11 mouse cellular contexts compared by ENCODE assay signal in the genomic region with DNA sequence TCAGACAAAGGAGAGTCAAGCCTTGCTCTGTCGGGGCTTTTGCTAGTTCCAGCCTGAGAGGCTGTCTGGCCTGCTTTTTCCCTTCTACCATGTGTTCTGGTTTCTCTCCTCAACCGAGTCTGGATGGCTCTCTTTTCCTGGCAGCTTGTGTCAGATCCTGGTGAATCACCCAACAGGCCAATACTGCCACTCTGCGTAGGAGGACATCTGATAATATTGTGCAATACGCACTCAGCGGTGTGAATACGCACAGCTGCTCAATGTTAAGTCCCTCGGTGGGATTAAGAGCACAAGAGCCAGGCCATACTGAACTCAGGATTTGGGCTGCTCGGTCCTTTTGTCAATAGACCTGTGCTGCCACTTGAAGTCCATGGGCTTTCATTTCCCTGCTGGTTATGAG. TPM values are rescaled to one million over a fixed set of nuclear protein-coding genes. Genes with fewer than 3 reads are reported as not detected.
DNase-seq lines count a peak whose midpoint lies in the region; ATAC-seq and TF ChIP-seq lines count a peak whose summit lies in the region.
"Had no signal": no experiment of that assay in that cellular context is flagged by ENCODE, and none has a peak within 500 bp of the region (broad histone marks: within the 10 kb centered on the region; RNA-seq: fewer than 3 reads in every experiment).

No protein-coding gene starts in this region.

- no peak overlapping the region for H3ac ChIP-seq in C2C12 (ENCODE audit: control insufficient read depth, insufficient read length, low read depth)

- no peak for TF ChIP-seq CTCF in forebrain, postnatal 0 days (IDR thresholded peaks at IDR 0.05; ENCODE audit: low read depth)
- TF ChIP-seq CTCF in layer of hippocampus, adult 2 months (conservative IDR thresholded peaks at IDR 0.05) = no peak
- no peak for TF ChIP-seq CTCF in C2C12 (IDR thresholded peaks at IDR 0.05; ENCODE audit: control insufficient read depth, insufficient read depth, insufficient read length)

- peaks cover 25% of the 10 kb centered on the region for H3K4me1 ChIP-seq in forebrain, postnatal 0 days (ENCODE audit: insufficient read depth)
- peaks cover 4% of the 10 kb centered on the region; the same call in 1 of the 2 replicates for H3K4me1 ChIP-seq in forebrain, embryonic 14.5 days (ENCODE audit: control insufficient read depth, insufficient read depth, low read length)

- peak overlapping the region; percentile 15; the same call in 1 of the 2 replicates for H3K27ac ChIP-seq in forebrain, postnatal 0 days (ENCODE audit: low read depth, low read length)
- H3K27ac ChIP-seq in forebrain, embryonic 14.5 days (ENCODE audit: low read depth, low read length) = no peak overlapping the region
- H3K27ac ChIP-seq in layer of hippocampus, adult 2 months = peak overlapping the region; percentile 21
- H3K27ac ChIP-seq: heart, embryonic 15.5 days; limb, embryonic 10.5 days had no signal

- no peaks in the 10 kb centered on the region for H3K79me2 ChIP-seq in C2C12 (ENCODE audit: control insufficient read depth, insufficient read depth)

- H3K36me3 ChIP-seq in forebrain, postnatal 0 days (ENCODE audit: insufficient read depth) = no peaks in the 10 kb centered on the region
- H3K36me3 ChIP-seq in forebrain, embryonic 14.5 days (ENCODE audit: control insufficient read depth, insufficient read depth, low read length) = no peaks in the 10 kb centered on the region
- H3K36me3 ChIP-seq in C2C12 (ENCODE audit: control insufficient read depth, insufficient read depth) = no peaks in the 10 kb centered on the region
- H3K36me3 ChIP-seq: heart, embryonic 15.5 days; limb, embryonic 10.5 days had no signal

- no peak for ATAC-seq in forebrain, postnatal 0 days
- ATAC-seq in forebrain, embryonic 14.5 days = no peak
- ATAC-seq in megakaryocyte, adult 5-6 weeks (ENCODE audit: poor library complexity, severe bottlenecking) = no peak

- 72% methylated on average over 8 of the region's 8 CpGs for WGBS in forebrain, postnatal 0 days
- whole genome bisulfite sequencing in forebrain, embryonic 14.5 days = 84% methylated on average over 8 of the region's 8 CpGs

- no peak for DNase-seq in forebrain, postnatal 0 days
- DNase-seq in forebrain, embryonic 14.5 days (ENCODE audit: low spot score) = no peak
- DNase-seq in layer of hippocampus, adult 2 months (ENCODE audit: low spot score in 2 of 2) = peak; percentile 29 to 36
- DNase-seq in layer of hippocampus, postnatal 25 days (ENCODE audit: extremely low spot score in 1 of 2, low spot score in 1 of 2) = no peak
- DNase-seq in adrenal gland, postnatal 36 days = peak; percentile 22 to 53
- no peak for DNase-seq in kidney, adult 18-20 months
- DNase-seq: kidney, postnatal 25 days had no signal

- H3K79me3 ChIP-seq in C2C12 (ENCODE audit: low read depth) = no peaks in the 10 kb centered on the region

- H3K4me2 ChIP-seq in forebrain, postnatal 0 days (ENCODE audit: low read depth) = no peak overlapping the region
- H3K4me2 ChIP-seq in forebrain, embryonic 14.5 days (ENCODE audit: low read length) = no peak overlapping the region
- H3K4me2 ChIP-seq: heart, embryonic 15.5 days had no signal

- no peaks in the 10 kb centered on the region for H3K9me3 ChIP-seq in forebrain, postnatal 0 days (ENCODE audit: low read length)
- no peaks in the 10 kb centered on the region for H3K9me3 ChIP-seq in forebrain, embryonic 14.5 days (replicated peaks; ENCODE audit: control insufficient read depth, low read length)
- H3K9me3 ChIP-seq: heart, embryonic 15.5 days; limb, embryonic 10.5 days had no signal

- no peak overlapping the region for H3K4me3 ChIP-seq in forebrain, postnatal 0 days (ENCODE audit: low read depth, low read length)
- H3K4me3 ChIP-seq in forebrain, embryonic 14.5 days (ENCODE audit: low read depth, low read length) = no peak overlapping the region
- no peak overlapping the region for H3K4me3 ChIP-seq in layer of hippocampus, adult 2 months
- H3K4me3 ChIP-seq in C2C12 (ENCODE audit: insufficient read depth, poor library complexity, severe bottlenecking) = no peak overlapping the region
- H3K4me3 ChIP-seq: heart, embryonic 15.5 days; limb, embryonic 10.5 days had no signal

- H3K9ac ChIP-seq in forebrain, postnatal 0 days = no peak overlapping the region
- no peak overlapping the region for H3K9ac ChIP-seq in forebrain, embryonic 14.5 days (ENCODE audit: low read length)
- H3K9ac ChIP-seq: heart, embryonic 15.5 days had no signal

- H3K27me3 ChIP-seq in forebrain, postnatal 0 days (ENCODE audit: insufficient read depth, low read length) = no peaks in the 10 kb centered on the region
- no peaks in the 10 kb centered on the region for H3K27me3 ChIP-seq in forebrain, embryonic 14.5 days (replicated peaks; ENCODE audit: control insufficient read depth, insufficient read depth, low read length)
- no peaks in the 10 kb centered on the region for H3K27me3 ChIP-seq in C2C12 (ENCODE audit: control insufficient read depth, insufficient read depth, insufficient read length)
- H3K27me3 ChIP-seq: heart, embryonic 15.5 days had no signal

TF ChIP-seq in C2C12, 6 proteins besides CTCF, POLR2A, EP300 and RAD21:
- no peak for TF ChIP-seq MYOG (IDR thresholded peaks at IDR 0.05; ENCODE audit: control insufficient read depth, extremely low read depth, insufficient read length)
- TF ChIP-seq MYOD1 (IDR thresholded peaks at IDR 0.05; ENCODE audit: control insufficient read depth, insufficient read length, low read depth) = peak; percentile 21
- TF ChIP-seq CEBPB (IDR thresholded peaks at IDR 0.05; ENCODE audit: low read depth) = peak; percentile 87
- no peak for TF ChIP-seq FOSL1 (IDR thresholded peaks at IDR 0.05; ENCODE audit: insufficient read depth, low read length, poor library complexity, severe bottlenecking)
TF ChIP-seq in C2C12: peak in this region for 2.

RNA-seq across cellular contexts. Expression of a gene that starts 31.8 kb away (rescaled TPM):
- 37.7 and 40.2 TPM in 2 replicates for total RNA-seq in forebrain, postnatal 0 days (2014; rRNA removed)
- polyA plus RNA-seq in forebrain, postnatal 0 days (2015; fragmentation: Nextera tagmentation; extraction: Ambion mirVana) = 2.7 and 3.2 TPM in 2 replicates
- 3.4 and 4.5 TPM in 2 replicates for polyA plus RNA-seq in forebrain, embryonic 14.5 days (2014; fragmentation: Nextera tagmentation; extraction: Ambion mirVana)
- total RNA-seq in layer of hippocampus, adult 2 months (2021) = 10 to 100 TPM; 10.4 to 11.0 TPM
- 10 to 100 TPM in 1 of 2 experiments, 1 to 10 TPM in 1; 10.0 to 11.1 TPM for total RNA-seq in layer of hippocampus, postnatal 25 days (2021)
- polyA plus RNA-seq in C2C12 (2012; fragmentation: generic; extraction: Trizol) = 42.8 TPM
- total RNA-seq in adrenal gland, postnatal 36 days (2021) = 10 to 100 TPM; 47.6 to 53.9 TPM
- total RNA-seq in megakaryocyte, adult 5-6 weeks (2015) = 1.0 and 1.2 TPM in 2 replicates
- 0.98 and 1.8 TPM in 2 replicates for total RNA-seq in megakaryocyte, adult 5-6 weeks (2017)

Comparison
In these comparisons a context has a peak if more than half of its experiments do, and no peak if none do; other contexts are left out.
1. DNase-seq: peak in layer of hippocampus, adult 2 months (2 of 2) and adrenal gland, postnatal 36 days (2 of 2); none in forebrain, postnatal 0 days (single experiment), forebrain, embryonic 14.5 days (single experiment), layer of hippocampus, postnatal 25 days (0 of 2) and kidney, adult 18-20 months (single experiment).